Mouse (Mus musculus): ENCODE data around the gene Tmem51.
"Not testable (repeated sequence)": the region's sequence is repeated elsewhere in the genome, so short reads cannot be mapped to it uniquely, and the experiment has no call there.

Tmem51 gene

GRCm38 (mm10) chr4:142059113-142059840, 24.8 kb downstream of the Tmem51 start:
- DNase-seq = no peak

DNA sequence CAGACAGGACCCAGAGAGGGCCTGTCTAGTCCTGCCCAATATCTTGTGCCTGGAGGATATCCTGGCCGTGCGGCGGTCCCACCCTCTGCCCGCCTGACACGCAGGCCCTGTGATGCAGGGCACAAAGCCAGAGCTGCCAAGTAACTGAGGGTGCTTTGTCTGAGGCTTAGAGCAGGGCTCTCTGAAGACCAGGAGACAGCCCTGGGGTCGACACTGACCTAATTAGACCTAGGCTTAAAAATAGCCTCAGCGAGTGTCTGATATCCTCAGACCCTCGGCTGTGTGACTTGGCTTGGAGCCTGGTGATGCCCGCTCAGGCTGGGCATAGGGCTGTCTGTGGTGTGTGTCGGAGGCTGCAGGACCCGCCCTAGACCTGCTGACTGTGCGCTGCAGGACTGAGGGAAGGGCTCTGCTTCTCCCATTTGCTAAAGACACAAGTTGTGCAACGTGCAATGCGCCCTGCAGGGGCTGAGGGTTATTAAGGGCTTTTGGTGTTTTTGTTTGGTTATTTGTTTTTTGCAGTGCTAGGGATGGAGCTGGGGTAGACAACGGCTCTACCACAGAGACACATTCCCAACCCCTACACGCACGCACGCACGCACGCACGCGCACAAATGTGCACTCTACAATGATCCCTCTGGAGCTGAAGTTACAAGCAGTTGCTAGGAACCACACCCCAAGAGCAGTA, 26.4 kb downstream of the Tmem51 start:
- no peak for DNase-seq

- no peak for DNase-seq
Observed at GRCm38 (mm10) chr4:142055600-142055999, 28.5 kb downstream of the Tmem51 start.

DNA sequence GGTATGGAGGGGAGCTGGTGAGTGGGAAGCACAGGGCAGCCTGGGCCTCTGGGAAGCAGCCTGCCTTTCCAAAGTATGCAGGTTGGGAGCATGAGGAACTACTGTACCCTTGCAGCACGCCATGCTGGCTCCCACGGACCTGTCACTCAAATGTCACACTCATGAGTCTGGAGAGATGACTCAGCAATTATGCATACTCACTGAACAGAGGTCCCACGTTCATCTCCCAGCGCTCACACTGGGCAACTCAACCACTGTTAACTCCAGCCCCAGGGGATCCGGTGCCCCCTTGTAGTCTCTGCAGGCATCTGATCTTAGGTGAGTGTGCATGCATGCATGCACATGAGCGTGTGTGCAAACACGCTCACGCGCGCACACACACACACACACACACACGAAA, 29.5 kb downstream of the Tmem51 start:
- DNase-seq = no peak

DNA sequence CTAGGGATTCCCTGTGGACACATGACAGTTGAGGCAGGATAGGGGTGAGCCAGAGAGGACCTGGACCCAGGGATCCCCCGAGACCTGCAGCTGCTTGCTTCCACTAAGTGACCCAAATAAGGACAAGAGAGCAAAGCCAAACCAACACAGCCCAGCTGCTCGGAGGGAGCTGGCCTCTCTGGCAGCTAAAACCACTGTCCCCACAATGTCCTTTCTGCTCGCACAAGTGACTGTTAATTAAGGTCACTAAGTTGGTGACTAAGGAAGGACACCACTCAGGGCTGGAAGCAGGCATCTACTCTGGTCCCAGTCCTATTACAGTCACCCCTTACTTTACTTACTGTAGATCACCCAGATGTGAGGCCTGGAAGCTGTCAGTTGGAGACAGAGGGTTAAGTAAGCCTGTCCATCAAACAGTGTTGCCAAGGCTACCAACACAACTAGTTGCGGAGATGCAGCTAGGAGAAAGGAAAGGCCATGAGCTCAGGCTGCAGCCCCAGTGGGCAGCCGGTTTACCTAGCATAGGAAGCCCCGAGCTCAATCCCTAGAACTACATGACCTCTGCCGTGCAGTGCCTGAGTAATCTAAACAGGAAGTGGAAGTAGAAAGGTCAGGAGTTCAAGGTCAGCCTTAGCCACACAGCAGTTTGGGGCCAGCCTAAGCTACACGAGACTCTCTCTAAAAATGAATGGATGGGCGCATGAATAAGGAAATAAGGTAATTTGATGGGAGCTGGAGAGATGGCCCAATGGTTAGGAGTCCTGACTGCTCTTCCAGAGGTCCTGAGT, 30.2 kb downstream of the Tmem51 start:
- DNase-seq = no peak

- no peak for DNase-seq
Observed at GRCm38 (mm10) chr4:142053261-142053660, 30.8 kb downstream of the Tmem51 start.

DNA sequence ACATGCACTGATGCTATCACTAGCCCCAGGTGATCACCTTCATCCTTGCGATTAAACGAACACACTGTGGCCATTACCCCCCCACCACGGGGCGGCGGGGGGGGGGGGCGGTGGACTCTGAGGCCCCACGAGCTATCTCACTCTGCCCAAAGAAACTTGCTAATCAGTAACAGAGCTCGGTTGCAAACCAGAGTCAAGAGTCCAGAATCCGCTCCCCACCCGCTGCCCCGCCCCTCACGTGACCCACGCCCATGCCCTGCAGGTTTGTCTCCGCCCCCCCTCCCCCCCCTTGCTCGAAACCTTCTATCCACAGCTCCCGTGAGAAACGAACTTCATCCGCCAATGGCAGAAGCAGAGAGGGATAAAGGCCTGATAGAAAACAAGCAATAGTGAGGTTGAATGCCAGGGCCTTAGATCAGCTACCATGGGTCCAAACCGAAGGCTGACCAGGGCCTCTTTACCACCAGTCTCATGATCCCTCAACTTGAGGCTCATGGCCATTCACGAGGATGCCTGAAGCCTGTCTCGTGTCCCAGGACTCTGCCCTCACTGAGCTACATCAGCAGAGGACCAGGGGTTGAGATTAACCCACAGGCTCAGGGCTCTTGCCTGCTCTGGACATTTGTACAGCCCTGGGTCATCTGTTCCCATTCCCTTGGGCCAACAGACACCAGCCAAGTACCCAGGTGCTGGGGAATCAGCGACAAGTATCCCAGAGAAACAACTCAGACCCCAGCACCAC, 31.5 kb downstream of the Tmem51 start:
- DNase-seq = no peak

GRCm38 (mm10) chr4:142051883-142052282, 32.2 kb downstream of the Tmem51 start:
- not testable (repeated sequence) for DNase-seq

DNA sequence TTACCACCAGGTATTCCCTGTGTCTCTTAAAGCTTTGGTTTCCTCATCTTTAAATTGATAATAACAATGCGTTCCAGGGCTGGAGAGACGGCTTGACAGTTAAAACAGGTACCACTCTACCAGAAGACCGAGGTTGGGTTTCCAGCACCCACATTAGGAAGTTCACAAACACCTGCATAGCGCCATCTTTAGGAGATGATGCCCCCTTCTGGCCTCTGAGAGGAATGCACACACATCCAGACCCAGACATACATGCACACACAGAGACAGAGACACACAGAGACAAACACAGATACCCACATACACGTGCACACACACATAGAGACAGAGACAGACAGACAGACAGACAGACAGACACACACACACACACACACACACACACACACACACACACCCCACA, 34.1 kb downstream of the Tmem51 start:
- no peak for DNase-seq

DNA sequence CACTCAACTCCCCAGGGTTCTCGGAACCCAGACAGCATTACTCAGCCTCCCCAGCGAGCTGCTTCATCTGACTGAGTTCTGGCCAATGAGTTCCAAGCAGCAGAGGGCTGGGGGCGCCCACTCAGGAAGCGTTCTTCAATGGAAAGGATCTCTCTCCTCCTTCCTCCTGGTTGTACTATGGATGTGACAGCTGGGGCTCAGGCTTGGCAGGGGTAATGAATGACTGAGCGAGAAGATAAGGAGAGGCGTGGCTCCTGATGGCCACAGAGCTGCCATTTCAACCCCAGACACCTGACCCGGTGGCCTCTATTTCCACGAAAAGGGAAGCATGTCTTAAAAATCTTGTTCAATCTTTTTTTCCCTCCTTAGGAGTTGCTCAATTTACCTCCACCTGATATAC, 35.7 kb downstream of the Tmem51 start:
- no peak for DNase-seq

DNA sequence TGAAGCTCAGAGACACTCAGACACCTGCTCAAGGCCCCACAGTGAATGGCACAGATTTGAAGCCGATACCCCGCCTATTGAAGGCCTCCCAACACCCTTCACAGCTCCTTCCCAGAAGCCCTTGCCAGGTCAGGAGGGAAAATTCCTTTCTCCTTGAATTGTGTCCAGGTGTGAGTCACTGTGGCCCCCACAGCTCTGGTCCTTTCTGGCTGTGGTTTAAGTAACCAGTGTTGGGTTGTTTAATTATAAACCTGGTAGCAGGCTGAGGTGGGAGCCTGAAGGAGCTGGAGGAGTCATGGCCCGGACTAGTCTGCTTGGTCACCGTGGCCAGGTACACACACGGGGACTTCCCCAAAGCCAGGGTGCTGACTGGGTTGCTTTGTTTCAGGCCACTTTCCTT, 37.1 kb downstream of the Tmem51 start:
- no peak for DNase-seq

GRCm38 (mm10) chr4:142046496-142046895, 37.6 kb downstream of the Tmem51 start:
- DNase-seq = no peak

DNA sequence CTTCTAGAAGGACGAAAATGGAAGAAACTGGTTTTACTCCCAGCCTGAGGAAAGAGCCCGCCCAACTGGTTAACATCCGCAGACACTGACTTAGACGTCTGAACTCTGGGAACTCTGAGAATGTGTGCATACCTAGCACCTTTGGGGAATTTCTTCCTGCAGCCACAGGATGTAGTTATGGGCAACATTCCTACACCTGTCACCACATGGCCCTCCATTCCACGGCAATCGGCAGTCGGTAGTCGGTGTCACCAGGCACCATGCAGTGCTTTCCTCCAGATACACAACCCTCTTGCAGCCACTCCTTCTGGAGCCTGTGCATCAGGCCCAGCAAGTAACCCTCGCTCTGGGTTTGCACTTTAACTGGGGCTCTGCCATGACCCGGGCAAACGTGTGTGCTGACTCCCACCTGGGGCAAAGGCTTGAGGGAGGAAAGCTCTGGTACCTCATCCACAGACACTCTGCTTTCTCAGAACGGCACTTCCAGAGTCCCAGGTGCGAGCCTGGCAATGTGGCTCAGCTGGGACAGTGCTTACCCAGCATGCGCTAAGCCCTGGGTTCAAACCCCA, 38.4 kb downstream of the Tmem51 start:
- DNase-seq = no peak

DNA sequence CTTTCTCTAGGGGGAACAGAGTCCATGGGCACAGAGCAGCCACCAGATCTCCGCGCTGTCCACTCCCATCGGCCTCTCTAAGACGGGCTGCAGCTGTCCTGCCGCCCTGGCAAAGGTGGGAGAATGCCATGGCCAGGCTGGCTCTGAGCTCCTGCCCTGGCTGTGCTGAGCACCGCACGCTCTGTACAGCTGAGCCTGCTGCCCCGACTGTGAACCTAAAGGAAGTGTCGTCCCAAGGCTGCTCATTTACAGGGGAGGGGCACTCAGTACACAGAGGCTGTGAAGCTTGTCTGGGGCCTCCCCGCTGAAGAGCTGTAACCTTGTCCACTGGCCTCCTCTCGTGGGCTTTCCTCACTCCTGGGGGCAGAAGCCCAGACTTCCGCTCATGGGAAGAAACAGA, 39.7 kb downstream of the Tmem51 start:
- DNase-seq = no peak

GRCm38 (mm10) chr4:142039662-142040353, 44.3 kb downstream of the Tmem51 start:
- no peak for DNase-seq

DNA sequence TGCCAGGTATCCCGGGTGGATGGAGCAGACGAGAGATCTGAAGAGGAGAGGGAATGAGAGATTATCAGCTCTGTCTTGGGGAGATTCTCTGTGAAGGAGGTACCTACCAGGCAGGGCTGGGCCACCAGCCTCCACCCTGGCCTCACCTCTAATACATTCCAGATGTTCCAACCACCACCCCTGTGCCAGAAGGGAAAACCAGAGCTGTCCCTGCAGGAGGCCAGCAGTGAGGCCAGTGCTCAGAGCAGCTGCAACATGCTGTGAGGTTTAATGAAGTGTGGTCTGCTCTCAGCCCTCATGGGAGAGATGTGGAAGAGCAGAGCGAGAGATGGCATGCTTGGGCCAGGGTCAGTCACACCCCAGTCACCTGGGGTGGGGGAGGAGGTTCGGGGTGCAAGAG, 46.2 kb downstream of the Tmem51 start:
- DNase-seq = no peak

GRCm38 (mm10) chr4:142028533-142028932, 55.6 kb downstream of the Tmem51 start:
- DNase-seq = no peak

DNA sequence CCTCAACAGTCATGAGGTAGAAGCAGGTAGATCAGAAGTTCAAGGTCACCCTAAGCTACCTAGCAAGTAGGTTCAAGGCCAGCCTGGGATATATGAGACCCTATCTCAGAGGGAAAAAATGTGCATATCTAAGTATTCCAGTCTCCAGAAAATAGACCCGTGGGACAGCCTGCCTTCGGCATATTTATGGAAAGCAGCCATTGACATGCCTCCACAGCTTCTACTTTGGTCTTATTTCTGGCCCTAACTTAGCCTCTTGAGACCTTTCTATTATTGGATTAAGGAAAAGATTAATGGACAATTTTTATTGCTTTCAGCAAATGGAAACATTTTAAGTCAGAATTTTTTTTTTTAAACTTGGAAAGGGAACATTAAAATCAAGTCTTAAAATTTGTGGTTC, 57.1 kb downstream of the Tmem51 start:
- DNase-seq = no peak

GRCm38 (mm10) chr4:142024536-142024935, 59.6 kb downstream of the Tmem51 start:
- no peak for DNase-seq

GRCm38 (mm10) chr4:142023166-142023565, 60.9 kb downstream of the Tmem51 start:
- no peak for DNase-seq

DNA sequence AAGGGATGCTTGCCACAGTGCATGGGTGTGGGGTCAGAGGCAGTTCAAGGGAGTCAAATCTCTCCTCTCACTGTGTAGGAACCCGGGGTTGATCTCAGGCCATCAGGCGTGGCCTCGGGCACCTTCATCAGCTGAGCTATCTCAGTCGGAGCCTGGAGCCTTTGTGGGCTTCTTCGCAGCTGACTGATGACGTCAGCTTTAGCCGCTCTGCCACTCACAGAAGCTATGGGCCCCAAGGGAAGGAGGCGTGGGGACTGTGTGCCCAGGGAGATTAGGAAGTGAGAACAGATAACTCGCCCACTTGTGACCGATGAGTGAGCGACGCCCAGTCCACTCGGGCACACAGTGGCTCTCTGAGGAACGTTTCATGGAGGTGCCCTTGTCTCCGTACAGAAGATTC, 66.4 kb downstream of the Tmem51 start:
- DNase-seq = no peak
